Mouse (Mus musculus) layer of hippocampus, adult 9-11 months (tissue): ENCODE measurements around the gene Ndufs2.

Experiments
- DNase-seq: peaks from one replicate; pipeline ENCODE4 v3.0.0; 2022

Gene Ndufs2

DNA sequence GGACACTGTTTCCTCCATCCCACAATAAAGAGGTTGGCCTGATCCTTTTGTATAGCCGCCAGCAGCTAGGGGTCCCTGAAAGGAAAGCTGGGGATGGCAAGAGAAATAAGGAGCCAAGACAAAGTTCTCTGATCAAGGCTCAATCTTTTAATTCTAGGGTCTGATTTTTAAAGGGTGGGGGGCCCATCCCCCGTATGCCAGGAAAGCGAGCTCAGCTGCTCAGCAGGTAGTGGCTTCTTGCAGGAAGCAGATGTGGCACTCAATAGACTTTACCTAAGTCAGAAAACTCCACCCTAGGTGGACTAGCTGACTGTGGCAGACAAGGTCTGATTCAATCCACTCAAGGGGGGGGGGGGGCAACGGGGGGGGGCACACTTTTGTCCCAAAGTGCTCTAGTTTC, 24.4 kb downstream of the Ndufs2 start:
- no peak for DNase-seq

DNA sequence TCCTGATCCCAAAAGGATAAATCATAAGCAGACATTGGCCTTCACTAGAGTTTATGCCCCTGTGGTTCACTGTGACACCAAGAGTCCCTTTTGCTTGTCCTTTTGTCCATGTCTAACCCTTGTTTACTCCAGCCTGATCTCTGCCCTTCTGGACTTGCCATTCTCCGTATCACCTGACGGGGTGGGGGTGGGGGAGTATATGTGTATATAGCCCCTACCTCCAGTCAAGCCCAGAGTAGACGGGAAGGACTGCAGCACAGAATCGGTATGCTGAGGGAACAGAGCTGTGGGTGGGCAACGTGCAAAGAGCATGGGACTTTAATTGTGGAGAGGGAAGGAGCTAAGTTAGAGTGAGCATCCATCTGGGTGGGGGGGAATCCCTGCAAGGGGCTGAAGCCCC, 26.3 kb downstream of the Ndufs2 start, which contains the start of gene Apoa2:
Gene Apoa2 (plus strand): TSS at position 198 of the 400 bp plus-strand sequence.
- no peak for DNase-seq

DNA sequence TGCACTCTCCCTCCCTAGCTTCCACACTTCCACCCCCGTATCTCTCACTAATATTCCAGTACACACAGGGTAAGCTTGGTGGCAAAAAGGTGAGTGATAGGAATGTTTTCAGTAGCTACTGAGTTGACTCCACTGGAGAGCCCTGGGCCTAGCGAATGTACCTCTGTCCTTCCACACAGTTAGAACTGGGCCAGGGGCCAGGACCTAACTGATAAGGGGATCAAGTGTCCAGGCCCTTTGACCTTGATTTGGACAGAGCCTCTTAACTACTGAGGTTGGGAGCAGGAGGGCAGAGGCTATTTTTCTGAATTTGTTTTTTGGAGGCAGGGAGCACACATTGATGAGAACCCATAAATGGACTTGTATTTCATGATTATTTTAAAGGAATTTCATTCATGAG, 27.4 kb downstream of the Ndufs2 start:
- DNase-seq, result no peak

DNA sequence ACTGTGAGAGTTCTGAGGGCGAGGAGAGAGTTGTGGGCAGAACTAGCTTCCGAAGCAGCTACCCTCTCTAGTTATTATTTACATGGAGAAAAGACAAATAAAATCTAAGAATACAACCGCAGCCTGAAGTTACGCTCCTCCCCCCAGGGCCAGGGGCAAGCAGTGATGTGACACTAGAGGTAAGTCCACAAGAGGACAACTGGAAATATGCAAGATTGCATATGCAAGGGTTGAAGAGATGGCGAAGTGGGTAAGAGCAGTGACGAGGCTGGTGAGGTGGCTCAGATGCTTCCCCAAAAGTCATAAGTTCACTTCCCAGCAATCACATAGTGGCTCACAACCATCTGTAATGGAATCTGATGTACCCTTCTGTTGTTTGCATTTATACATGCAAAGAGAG, 28.0 kb downstream of the Ndufs2 start:
- no peak for DNase-seq

DNA sequence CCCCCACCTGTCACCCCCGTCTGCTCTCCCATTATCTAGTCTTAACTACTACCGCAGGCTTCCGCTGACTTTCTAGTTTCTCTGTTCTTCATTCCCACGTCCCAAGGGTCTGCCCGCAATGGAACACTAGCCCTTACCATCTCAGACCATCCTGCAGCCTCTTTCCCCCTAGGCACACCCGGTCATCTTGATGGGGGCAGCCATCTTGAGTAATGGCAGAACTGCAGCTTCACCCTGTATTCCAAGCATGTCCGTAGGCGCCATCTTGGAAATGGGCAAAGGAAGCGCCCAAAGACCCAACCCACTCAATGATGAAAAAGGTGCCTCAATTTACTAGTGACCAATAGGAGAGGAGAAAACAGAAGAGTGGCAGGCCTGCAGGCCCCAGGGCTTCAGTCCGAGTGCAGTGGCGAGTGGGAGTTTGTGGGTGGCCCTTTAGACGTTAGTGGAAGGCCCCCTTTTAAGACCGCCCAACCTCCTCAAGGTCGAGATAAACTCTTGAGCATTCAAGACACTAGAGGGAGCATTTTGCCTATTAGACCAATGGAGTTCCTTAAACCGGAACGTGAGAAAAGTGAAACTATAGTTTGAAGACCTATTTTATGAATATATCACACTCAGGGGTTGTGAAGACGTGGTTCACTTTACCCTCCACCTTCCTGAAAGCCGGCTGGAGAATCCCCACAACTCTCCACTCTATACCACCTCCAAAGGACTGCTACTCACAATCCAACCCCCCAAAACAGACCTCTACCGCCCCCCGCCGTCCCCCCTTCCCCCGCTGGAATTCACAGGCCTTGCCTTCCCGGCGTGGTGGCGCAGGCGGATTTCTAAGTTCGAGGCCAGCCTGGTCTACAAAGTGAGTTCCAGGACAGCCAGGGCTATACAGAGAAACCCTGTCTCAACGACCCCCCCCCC, 28.7 kb downstream of the Ndufs2 start, which contains the start of gene Tomm40l:
Gene Tomm40l (minus strand): TSS at position 277 of the 918 bp plus-strand sequence.
- peak; percentile 99 for DNase-seq

DNA sequence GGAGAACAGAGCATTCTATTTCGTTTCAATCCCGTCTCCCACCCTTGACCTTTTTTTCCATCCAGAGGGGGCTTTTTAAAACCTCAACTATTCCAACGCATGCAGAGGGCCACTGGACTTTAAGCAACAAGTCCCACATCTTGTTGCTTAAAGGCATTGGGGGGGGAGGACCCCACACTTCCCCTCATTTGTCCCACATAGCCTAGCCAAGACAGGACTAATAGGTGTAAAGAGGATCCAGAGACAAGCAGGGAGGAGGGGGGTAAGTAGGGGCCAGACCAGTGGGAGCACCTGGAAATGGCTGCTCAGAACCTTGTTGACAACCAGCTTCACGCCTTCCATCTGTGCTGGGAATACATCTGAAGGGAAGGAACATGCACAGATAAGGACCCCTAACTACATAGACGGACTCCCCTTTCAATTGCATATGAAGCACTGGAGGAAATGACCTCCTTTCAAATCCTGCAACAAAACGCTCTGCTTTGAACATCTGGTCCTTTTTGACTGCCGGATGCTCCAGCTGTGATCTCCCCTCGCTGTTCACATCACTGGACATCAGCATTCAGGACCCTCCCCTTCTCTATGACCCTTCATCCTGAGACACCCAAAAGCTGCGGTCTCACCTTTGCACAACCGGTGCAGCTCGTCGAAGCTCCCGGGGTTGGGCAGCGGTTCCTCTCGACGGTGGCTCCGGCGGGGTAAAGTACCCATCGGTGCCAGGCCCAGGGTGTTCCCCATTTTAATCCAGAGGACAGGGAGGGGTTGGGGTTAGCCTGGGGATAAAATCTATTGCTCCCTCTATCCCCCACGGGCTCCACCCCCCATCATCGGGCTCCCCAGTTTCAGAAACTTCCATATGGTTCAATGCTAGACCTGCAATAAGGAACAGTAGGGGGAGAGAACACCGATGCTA, 29.7 kb downstream of the Ndufs2 start:
- no peak for DNase-seq

DNA sequence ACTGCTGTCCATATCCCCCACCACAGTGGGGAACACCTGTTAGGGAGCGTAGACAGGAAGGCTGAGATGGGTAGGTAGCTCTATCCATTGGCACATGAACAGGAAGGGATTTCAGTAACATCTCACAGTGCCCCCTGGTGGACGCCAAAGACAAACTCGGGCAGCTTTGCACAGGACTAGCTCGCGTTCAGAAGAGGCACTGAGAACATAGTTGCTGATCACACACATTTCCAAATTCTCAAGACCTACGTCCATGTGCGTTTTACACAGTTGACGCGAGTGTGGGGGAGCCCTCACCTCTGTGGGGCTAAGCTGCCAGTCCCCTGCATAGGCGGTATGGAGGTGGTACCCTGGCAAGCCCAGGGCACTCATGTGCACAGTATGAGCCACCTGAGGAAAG, 30.3 kb downstream of the Ndufs2 start:
- peak; percentile 84 for DNase-seq

DNA sequence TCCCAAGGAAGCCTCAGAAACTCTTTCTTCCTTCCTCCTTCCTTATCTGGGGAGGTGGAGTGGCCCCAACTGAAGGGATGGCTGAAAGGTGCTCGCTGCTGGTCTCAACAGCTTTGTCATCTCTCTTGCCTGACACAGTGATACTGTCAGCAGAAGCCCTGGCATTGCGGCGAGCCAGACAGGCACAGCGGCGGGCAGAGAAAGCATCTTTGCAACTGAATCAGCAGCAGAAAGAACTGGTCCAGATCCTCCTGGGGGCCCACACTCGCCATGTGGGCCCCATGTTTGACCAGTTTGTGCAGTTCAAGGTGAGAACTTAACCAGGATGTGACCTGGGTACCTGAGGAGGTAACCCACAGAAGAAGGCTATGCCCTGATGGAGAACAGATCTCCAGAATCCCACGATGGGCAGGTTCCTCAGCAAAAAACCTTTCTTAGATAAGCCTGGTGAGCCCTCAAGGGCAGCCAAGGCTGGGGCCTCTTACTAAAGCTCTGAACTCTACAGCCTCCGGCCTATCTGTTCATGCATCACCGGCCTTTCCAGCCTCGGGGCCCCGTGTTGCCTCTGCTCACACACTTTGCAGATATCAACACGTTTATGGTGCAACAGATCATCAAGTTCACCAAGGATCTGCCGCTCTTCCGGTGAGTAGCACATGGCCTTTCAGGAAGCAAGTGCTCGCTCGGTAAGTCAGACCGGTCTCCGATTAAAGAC, 34.8 kb downstream of the Ndufs2 start:
- no peak for DNase-seq

DNA sequence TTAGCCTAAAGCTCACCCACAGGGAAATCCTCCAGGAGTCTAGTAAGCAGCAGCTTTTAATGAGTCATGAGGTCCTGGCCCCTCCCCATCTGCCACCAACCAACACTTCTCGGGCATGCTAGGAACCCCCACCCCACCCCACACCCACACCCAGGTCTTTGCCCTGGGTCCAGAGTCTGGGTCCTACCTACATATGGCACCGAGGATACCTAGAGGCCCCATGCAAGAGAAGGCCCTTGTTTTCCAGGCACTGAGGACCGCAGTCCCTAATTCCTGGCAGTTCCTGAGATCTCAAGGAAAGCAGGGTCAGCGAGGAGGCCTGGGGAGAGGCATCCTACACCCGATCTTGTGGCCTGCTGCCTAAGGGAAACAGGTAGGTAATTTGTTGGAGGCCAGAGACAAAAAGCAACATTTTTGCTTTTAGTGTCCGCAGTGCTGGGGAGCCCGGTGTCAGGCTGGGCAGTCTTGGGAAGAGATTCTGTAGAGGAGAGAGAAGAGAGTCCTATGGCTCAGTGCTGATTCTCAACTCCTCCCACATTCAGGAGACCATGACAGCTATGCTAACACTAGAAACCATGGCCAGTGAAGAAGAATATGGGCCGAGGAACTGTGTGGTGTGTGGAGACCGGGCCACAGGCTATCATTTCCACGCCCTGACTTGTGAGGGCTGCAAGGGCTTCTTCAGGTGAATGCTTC, 37.2 kb downstream of the Ndufs2 start, which contains the start of gene Nr1i3:
Gene Nr1i3 (plus strand): TSS at position 170 of the 696 bp plus-strand sequence.
- no peak for DNase-seq

DNA sequence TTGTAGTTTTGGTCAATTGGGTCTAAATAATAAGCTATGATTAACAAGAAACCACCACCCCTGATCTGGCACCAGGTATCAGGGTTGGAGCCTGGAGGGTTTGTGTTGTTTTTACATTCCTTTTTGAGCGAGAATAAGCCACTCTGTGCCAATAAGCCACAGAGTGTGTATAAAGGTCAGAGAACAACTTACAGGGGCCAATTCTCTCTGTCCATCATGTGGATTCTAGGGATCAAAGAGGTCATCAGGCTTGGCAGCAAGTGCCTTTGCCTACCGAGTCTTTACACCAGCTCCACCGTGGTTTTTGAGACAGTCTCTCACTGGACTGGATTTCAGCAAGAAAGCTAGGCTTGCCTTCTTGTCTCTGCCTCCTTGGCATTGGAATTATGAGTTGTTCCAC, 38.3 kb downstream of the Ndufs2 start:
- DNase-seq, result no peak

DNA sequence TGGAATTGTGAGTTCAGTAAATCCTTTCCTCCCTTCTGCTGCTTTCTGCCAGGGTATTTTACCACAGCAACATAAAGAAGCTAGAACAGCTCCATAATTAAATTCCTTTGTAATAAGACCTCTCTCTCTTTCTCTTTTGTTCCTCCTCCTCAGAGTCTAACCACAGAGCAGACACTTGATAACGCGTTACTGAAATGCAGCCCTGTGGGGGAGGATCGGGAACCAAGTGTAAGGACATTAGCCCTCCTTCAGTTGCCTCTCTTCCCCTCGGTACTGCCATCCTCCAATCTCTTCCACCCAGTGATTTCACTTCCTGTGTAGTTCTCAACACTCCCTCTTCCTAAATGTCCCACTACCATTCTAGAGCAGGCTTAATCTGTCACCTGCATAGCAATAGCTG, 41.8 kb downstream of the Ndufs2 start:
- DNase-seq, result no peak

DNA sequence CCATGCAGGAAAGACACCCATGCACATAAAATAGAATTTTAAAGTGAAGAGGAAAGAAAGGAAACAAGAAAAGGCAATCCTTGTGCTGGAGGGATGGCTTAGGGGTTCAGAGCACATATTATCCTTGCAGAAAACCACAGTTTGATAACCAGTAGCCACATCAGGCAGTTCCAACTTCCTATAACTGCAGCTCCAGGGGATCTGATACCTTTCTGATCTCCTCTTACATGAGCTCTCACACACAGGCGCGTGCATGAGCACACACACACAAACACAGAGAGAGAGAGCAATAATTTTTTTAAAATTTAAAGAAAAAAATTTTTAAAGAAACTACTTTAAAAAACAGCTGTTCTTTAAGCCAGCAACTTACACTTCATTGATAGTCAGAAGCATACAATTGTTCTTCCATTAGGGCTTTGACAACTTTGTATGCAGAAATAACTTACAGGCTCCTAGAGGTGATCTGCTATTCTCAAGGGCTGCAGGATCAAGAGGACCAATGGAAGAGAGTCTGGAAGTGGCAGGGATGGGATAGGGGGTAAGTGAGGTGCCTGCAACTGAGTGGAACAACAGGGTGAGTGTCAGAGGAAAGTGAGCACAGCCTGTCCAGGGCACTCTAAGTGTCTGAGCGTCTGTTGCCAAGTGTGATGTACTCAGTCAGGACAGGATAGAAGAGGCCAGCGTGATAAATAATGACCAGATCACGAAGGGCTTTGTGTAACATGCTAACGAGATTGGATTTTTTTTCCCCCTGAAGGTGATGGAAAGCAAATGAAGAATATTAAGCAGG, 45.3 kb downstream of the Ndufs2 start:
- DNase-seq, result no peak

DNA sequence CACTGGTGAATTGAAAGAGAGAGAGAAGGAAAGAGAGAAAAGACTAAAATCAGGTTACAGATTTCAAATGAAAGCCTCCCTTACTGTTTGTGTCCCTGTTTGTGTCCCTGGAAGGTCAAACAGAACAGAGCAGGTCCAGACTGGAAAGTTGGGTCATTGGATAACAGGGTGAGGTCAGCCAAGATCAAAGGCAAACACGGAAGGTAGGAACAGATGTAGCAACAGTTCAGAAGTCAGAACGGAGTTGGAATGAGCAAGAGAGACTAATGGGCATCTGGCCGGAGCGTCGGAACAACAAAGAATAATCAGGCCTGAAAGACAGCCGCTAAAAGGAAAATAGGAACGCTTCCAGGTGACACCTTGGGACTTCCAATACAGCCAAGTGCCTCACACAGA, 46.9 kb downstream of the Ndufs2 start:
- no peak for DNase-seq

DNA sequence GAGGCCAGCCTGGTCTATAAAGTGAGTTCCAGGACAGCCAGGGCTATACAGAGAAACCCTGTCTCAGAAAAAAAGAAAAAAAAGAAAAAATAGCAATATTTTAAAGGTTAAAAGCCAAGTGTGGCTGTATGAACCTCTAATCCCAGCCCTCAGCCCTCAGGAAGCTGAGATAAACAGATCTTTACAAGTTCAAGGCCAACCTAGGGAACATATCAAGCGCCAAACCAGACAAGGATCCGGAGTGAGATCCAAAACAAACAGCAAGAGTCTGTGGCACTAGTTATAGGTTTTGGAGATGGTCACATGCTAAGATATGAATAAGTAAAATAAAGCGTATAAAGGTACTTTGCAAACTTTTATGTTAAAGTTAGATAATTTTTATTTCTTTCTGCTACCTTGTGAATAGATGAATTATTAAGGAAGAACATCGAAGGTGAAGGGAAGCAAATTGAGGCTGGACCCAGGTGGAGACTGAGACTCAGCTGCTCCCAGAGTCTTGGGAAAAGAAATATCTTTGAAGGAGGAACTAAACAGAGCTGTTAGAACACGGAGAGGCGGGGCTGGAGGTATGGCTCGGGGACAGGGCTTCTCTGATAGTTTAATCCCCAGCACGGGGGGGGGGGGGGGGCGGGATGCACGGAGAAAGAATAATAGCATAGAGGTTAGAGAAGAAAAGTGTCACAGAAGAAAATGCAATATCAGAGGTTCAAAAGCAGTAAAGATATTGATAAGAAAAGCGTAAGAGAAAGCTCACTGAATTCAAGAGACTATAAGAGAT, 47.5 kb downstream of the Ndufs2 start:
- no peak for DNase-seq

DNA sequence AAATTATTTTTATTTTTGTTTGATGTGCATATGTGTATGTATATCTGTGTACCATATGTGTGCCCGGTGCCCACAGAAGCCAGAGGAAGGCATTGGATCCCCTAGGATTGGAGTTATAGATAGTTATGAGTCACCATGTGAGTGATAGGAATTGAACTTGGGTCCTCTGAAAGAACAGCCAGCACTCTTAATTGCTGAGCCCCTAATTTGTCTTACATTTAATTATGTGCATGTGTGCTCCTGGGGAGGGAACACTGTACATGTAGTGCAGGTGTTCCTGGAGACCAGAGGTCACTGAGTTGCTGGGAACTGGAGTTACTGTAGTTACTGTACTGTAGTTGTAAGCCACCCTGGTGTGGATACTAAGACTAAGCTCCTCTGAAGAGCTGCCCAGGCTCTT, 50.4 kb downstream of the Ndufs2 start:
- no peak for DNase-seq

DNA sequence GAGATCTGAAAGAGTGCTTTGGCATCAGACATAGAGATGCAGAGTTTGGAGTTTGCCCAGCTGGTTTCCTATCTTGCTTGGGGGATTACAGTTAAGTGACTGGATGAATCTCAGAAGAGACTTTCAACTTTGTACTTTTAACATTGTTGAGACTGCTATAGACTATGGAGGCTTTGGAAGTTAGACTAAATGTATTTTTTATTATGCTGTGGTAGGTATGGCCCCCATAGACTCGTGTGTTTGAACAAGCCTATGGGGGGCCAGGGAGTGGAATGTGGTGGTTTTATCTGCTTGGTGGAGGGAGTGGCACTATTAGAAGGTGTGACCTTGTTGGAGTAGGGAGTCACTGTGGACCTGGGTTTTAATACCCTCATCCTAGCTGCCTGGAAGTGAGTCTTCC, 51.7 kb downstream of the Ndufs2 start:
- DNase-seq, result no peak

DNA sequence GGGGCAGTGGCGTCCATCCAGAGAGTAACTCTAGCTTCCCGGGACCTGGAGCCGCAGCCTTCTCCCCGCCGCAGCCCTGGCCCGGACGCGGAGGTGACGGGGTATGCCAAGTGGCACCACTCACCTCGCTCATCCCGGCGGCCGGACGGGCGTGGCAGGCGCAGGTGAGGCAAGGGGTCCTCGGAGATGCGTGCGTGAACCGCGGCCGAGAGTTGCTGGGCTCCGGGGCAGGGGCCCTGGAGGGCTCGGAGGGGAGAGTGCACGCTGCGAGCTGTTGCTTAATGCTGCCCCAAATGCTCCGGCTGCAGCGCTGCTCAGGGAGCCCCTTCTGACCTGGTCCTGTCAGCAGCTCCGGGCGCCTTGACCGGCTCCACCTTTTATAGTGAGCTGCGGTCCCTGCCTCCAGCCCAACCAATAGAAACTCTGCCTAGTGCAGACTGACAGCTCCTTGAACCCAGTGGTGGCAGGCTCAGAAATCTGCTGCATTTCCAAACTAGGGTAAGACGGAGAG, 55.2 kb downstream of the Ndufs2 start, which contains the start of gene Pcp4l1:
Gene Pcp4l1 (minus strand): TSS at position 382 of the 511 bp plus-strand sequence.
- DNase-seq, result peak; percentile 51

DNA sequence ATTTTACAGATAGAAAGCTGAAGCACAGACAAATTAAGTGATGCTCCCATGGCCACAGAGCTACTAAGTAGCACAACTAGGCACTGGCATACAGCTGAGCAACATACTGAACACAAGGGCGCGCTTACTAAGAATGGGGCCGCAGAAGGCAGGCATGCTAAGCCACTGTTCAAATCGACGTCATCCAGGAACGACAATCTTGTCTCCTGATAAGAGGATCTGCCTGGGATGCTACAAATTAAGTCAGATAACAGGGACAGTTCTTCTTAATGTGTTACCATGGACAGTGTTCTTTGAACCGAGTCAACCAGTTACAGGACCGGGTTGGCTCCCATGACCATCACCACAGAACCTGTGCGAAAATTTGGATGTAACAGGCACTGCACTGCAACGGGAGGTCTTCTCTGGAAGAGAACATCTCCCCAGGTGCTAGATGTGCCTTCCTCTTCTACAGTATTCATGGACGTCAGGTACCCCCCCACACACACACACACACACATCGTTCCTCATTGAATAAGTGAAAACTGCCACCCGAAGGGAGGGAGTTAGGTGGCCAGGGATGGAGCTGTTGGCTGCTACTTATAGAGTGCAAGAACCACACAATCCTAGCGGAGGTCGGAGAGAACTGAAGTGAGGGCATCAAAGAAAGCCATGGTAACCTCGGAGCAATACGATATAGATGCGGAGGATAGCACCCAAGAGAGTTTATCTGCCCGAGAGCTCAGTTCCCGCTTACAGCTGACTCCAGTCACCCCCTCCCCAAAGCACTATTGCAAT, 56.0 kb downstream of the Ndufs2 start:
- no peak for DNase-seq
